Mouse (Mus musculus) MEL (cell line): ENCODE measurements at regions not wholly inside any gene's neighbourhood (a gene's known extent, or its start where the extent isn't known, plus 50 kb on each side); places are given as distances from the start of the nearest gene placed in this dataset.

Experiments used
- DNase-seq: peaks from one replicate; pipeline ENCODE4 v3.0.0; 2011; ENCODE audit warnings: low read depth, low spot score
- H3K27ac ChIP-seq: 2 replicates; pipeline ENCODE4 v1.5.1; 2012; ENCODE audit warnings: low read depth, mild to moderate bottlenecking, control low read depth, low read length, moderate library complexity; ENCODE audit not compliant: control insufficient read depth
- H3K27me3 ChIP-seq, 2 experiments: fragments of 150-350 bp in 1 of 2; sonication (generic) in 1 of 2; 2 replicates each; pipeline ENCODE4 v1.6.1; 2012; ENCODE audit warnings: low read length in 2 of 2, mild to moderate bottlenecking in 2 of 2, improper control_type of control experiment in 1 of 2, moderate library complexity in 1 of 2; ENCODE audit not compliant: insufficient read depth in 2 of 2, control insufficient read depth in 1 of 2
- H3K36me3 ChIP-seq, 2 experiments: 2 replicates each; pipeline ENCODE4 v1.6.1; 2012 to 2014; ENCODE audit warnings: low read length in 2 of 2, improper control_type of control experiment in 1 of 2, inconsistent platforms in 1 of 2, mild to moderate bottlenecking in 1 of 2; ENCODE audit not compliant: insufficient read depth in 2 of 2, control insufficient read depth in 1 of 2
- H3K4me1 ChIP-seq, 2 experiments: fragments of 150-350 bp in 1 of 2; sonication (generic) in 1 of 2; 2 replicates each; pipeline ENCODE4 v1.6.1; 2012; ENCODE audit warnings: low read length in 2 of 2, improper control_type of control experiment in 1 of 2, mild to moderate bottlenecking in 1 of 2; ENCODE audit not compliant: insufficient read depth in 2 of 2, control insufficient read depth in 1 of 2
- H3K4me3 ChIP-seq, 2 experiments: fragments of 150-350 bp in 1 of 2; sonication (generic) in 1 of 2; 2 replicates each; pipeline ENCODE4 v1.5.1; 2012; ENCODE audit warnings: low read depth in 2 of 2, low read length in 2 of 2, mild to moderate bottlenecking in 2 of 2, moderate library complexity in 2 of 2, control low read depth in 1 of 2, improper control_type of control experiment in 1 of 2; ENCODE audit not compliant: control insufficient read depth in 1 of 2, insufficient read depth in 1 of 2
- H3K79me2 ChIP-seq: 2 replicates; pipeline ENCODE4 v1.6.1; 2012; ENCODE audit warnings: mild to moderate bottlenecking, low read length, moderate library complexity; ENCODE audit not compliant: control insufficient read depth, poor library complexity, insufficient read depth
- H3K9ac ChIP-seq: 2 replicates; pipeline ENCODE4 v1.6.1; 2012; ENCODE audit warnings: low read depth, mild to moderate bottlenecking, control low read depth, low read length, moderate library complexity; ENCODE audit not compliant: control insufficient read depth, poor library complexity, severe bottlenecking
- H3K9me3 ChIP-seq: fragments of 150-350 bp; sonication (generic); replicated peaks from 2 replicates; pipeline ENCODE4 v1.6.1; 2012; ENCODE audit warnings: mild to moderate bottlenecking, low read length, improper control_type of control experiment, moderate library complexity; ENCODE audit not compliant: insufficient read depth
- CHD1 ChIP-seq: IDR thresholded peaks from 2 replicates; pipeline ENCODE4 v1.6.1; 2012; ENCODE audit warnings: low read depth, mild to moderate bottlenecking, inconsistent platforms, low read length, improper control_type of control experiment
- CTCF ChIP-seq, 3 experiments: IDR thresholded peaks in 2 of 3; conservative IDR thresholded peaks in 1 of 3; 2 replicates each; pipeline ENCODE4 v1.5.1; 2011 to 2012; ENCODE audit warnings: low read length in 3 of 3, low read depth in 2 of 3, mild to moderate bottlenecking in 2 of 3, improper control_type of control experiment in 1 of 3, inconsistent platforms in 1 of 3, mixed read lengths in 1 of 3, moderate library complexity in 1 of 3; ENCODE audit not compliant: control insufficient read depth in 1 of 3, insufficient read depth in 1 of 3, poor library complexity in 1 of 3, severe bottlenecking in 1 of 3
- ELF1 ChIP-seq: IDR thresholded peaks from 2 replicates; pipeline ENCODE4 v1.6.1; 2014; ENCODE audit warnings: low read depth, mild to moderate bottlenecking, inconsistent platforms, low read length, improper control_type of control experiment, moderate library complexity
- EP300 ChIP-seq, 2 experiments: IDR thresholded peaks; 2 replicates each; pipeline ENCODE4 v1.6.1; 2011; ENCODE audit warnings: improper control_type of control experiment in 2 of 2, low read length in 2 of 2, low read depth in 1 of 2, mild to moderate bottlenecking in 1 of 2
- ETS1 ChIP-seq: IDR thresholded peaks from 2 replicates; pipeline ENCODE4 v1.6.1; 2012; ENCODE audit warnings: low read depth, mild to moderate bottlenecking, inconsistent platforms, low read length, improper control_type of control experiment, moderate library complexity
- GATA1 ChIP-seq: IDR thresholded peaks from 2 replicates; pipeline ENCODE4 v1.6.1; 2011; ENCODE audit warnings: low read depth, low read length, improper control_type of control experiment
- MAX ChIP-seq: IDR thresholded peaks from 2 replicates; pipeline ENCODE4 v1.6.1; 2011; ENCODE audit warnings: low read length, improper control_type of control experiment
- MAZ ChIP-seq: IDR thresholded peaks from 2 replicates; pipeline ENCODE4 v1.6.1; 2012; ENCODE audit warnings: low read depth, mild to moderate bottlenecking, inconsistent platforms, low read length, improper control_type of control experiment
- MYC ChIP-seq: IDR thresholded peaks from 2 replicates; pipeline ENCODE4 v1.6.1; 2011; ENCODE audit warnings: low read depth, mild to moderate bottlenecking, low read length, improper control_type of control experiment, moderate library complexity
- NELFE ChIP-seq: IDR thresholded peaks from 2 replicates; pipeline ENCODE4 v1.6.1; 2011; ENCODE audit warnings: low read depth, low read length, improper control_type of control experiment
- POLR2AphosphoS5 ChIP-seq: IDR thresholded peaks from 2 replicates; pipeline ENCODE4 v1.6.1; 2012; ENCODE audit warnings: low read depth, borderline replicate concordance, mild to moderate bottlenecking, inconsistent platforms, low read length, moderate library complexity, mixed read lengths
- RAD21 ChIP-seq: IDR thresholded peaks from 2 replicates; pipeline ENCODE4 v1.6.1; 2011; ENCODE audit warnings: mild to moderate bottlenecking, low read depth, low read length, improper control_type of control experiment
- RCOR1 ChIP-seq: IDR thresholded peaks from 2 replicates; pipeline ENCODE4 v1.6.1; 2012; ENCODE audit warnings: low read depth, mild to moderate bottlenecking, inconsistent platforms, low read length, improper control_type of control experiment
- TAL1 ChIP-seq: IDR thresholded peaks from 2 replicates; pipeline ENCODE4 v1.6.1; 2012; ENCODE audit warnings: mild to moderate bottlenecking, inconsistent platforms, low read length, moderate library complexity, mixed read lengths
- TBP ChIP-seq: IDR thresholded peaks from 2 replicates; pipeline ENCODE4 v1.8.0; 2011; ENCODE audit warnings: low read depth, low read length, improper control_type of control experiment
- UBTF ChIP-seq: IDR thresholded peaks from 2 replicates; pipeline ENCODE4 v1.6.1; 2012; ENCODE audit warnings: low read depth, mild to moderate bottlenecking, inconsistent platforms, low read length, improper control_type of control experiment, moderate library complexity, borderline replicate concordance; ENCODE audit not compliant: insufficient read depth
- USF2 ChIP-seq, 2 experiments: IDR thresholded peaks; 2 replicates each; pipeline ENCODE4 v1.6.1; 2011 to 2012; ENCODE audit warnings: improper control_type of control experiment in 2 of 2, low read length in 2 of 2, borderline replicate concordance in 1 of 2, inconsistent platforms in 1 of 2, low read depth in 1 of 2, mild to moderate bottlenecking in 1 of 2; ENCODE audit not compliant: insufficient read depth in 1 of 2
- ZC3H11A ChIP-seq: IDR thresholded peaks from 2 replicates; pipeline ENCODE4 v1.6.1; 2012; ENCODE audit warnings: low read depth, mild to moderate bottlenecking, inconsistent platforms, low read length, improper control_type of control experiment
- ZMIZ1 ChIP-seq: IDR thresholded peaks from 2 replicates; pipeline ENCODE4 v1.6.1; 2012; ENCODE audit warnings: low read depth, mild to moderate bottlenecking, inconsistent platforms, low read length, improper control_type of control experiment, moderate library complexity
- ZNF384 ChIP-seq: IDR thresholded peaks from 2 replicates; pipeline ENCODE4 v1.6.1; 2012; ENCODE audit warnings: low read depth, mild to moderate bottlenecking, inconsistent platforms, low read length, improper control_type of control experiment

- Histone ChIP-seq H3K27me3 (no peaks in the 10 kb centered on the region), H3K4me1 (no peaks in the 10 kb centered on the region), H3K79me2 (no peaks in the 10 kb centered on the region), H3K36me3 (no peaks in the 10 kb centered on the region), H3K9ac (no peak overlapping the region), H3K4me3 (no peak overlapping the region), H3K27ac (no peak overlapping the region), H3K9me3 (no peaks in the 10 kb centered on the region)
- TF ChIP-seq TAL1 (no peak), EP300 (IDR thresholded peaks at IDR 0.05; ENCODE audit: low read depth in 1 of 2, low read length in 2 of 2) (no peak), NELFE (no peak)
- no peak for DNase-seq
These were observed 211.8 kb upstream of the Gm10192 start for GRCm38 (mm10) chr4:97394697-97395280.

- no peaks in the 10 kb centered on the region for H3K4me1 ChIP-seq
- H3K27me3 ChIP-seq, result no peaks in the 10 kb centered on the region
- no peaks in the 10 kb centered on the region for H3K9me3 ChIP-seq
- H3K36me3 ChIP-seq, result no peaks in the 10 kb centered on the region
- TF ChIP-seq TBP (no peak), CTCF (IDR thresholded peaks at IDR 0.05 in 2 of 3, conservative IDR thresholded peaks at IDR 0.05 in 1 of 3; ENCODE audit: control insufficient read depth in 1 of 3, insufficient read depth in 1 of 3, low read depth in 2 of 3, low read length in 3 of 3, poor library complexity in 1 of 3, severe bottlenecking in 1 of 3) (no peak), GATA1 (no peak), ZNF384 (no peak), ELF1 (no peak), ETS1 (no peak), RCOR1 (no peak), ZMIZ1 (no peak), RAD21 (no peak), MAX (no peak), UBTF (no peak), USF2 (IDR thresholded peaks at IDR 0.05; ENCODE audit: borderline replicate concordance in 1 of 2, insufficient read depth in 1 of 2, low read depth in 1 of 2, low read length in 2 of 2) (no peak), MYC (no peak), POLR2AphosphoS5 (no peak), CHD1 (no peak), ZC3H11A (no peak), MAZ (no peak)
- H3K9ac ChIP-seq, result no peak overlapping the region
- H3K27ac ChIP-seq, result no peak overlapping the region
- no peak for DNase-seq
- H3K4me3 ChIP-seq, result no peak overlapping the region
- no peaks in the 10 kb centered on the region for H3K79me2 ChIP-seq
These were observed 198.1 kb upstream of the Gm10192 start for GRCm38 (mm10) chr4:97381084-97381483.
